Mouse (Mus musculus) lung, adult 2 months (tissue): Measurements from ENCODE around the gene Prr5l. TPM values are rescaled to one million over a fixed set of nuclear protein-coding genes. Genes with fewer than 3 reads are reported as not detected.
A peak's percentile ranks its signal among the peaks of the same experiment; 100 is the strongest.

Source experiments
- DNase-seq: peaks from one replicate; pipeline ENCODE4 v3.0.0; 2022
- H3K4me1 ChIP-seq: fragments of 200-500 bp; 2 replicates; pipeline ENCODE4 v1.6.1; 2011; ENCODE audit warnings: low read length; ENCODE audit not compliant: control insufficient read depth, insufficient read depth
- H3K4me3 ChIP-seq: fragments of 200-500 bp; replicated peaks from 2 replicates; pipeline ENCODE3; 2011; ENCODE audit warnings: low read depth, mild to moderate bottlenecking, control low read depth, low read length; ENCODE audit errors: extremely low read depth
- CTCF ChIP-seq: fragments of 200-500 bp; IDR thresholded peaks from 2 replicates; pipeline ENCODE4 v1.5.1; 2011; ENCODE audit warnings: mild to moderate bottlenecking, low read length, control low read depth; ENCODE audit not compliant: insufficient read depth
- POLR2A ChIP-seq: fragments of 200-500 bp; IDR thresholded peaks from 2 replicates; pipeline ENCODE4 v1.6.1; 2011; ENCODE audit warnings: low read depth, mild to moderate bottlenecking, control low read depth, low read length, borderline replicate concordance; ENCODE audit errors: extremely low read depth
- WGBS: fragments of 180-500 bp; shearing (Covaris S2); methylation state at CpG from one replicate; pipeline ENCODE4 v1.1.7; 2018; 5-methylcytosine and 5-hydroxymethylcytosine counted together
- polyA plus RNA-seq: library from polyadenylated mRNA; depleted of rRNA; stranded (reverse); fragments of >200 nt; gene quantifications from 2 replicates; pipeline ENCODE4 v1.2.3, GENCODE M21; 2012

Prr5l gene
- polyA plus RNA-seq, 1 experiment, result 32.3 TPM

DNA sequence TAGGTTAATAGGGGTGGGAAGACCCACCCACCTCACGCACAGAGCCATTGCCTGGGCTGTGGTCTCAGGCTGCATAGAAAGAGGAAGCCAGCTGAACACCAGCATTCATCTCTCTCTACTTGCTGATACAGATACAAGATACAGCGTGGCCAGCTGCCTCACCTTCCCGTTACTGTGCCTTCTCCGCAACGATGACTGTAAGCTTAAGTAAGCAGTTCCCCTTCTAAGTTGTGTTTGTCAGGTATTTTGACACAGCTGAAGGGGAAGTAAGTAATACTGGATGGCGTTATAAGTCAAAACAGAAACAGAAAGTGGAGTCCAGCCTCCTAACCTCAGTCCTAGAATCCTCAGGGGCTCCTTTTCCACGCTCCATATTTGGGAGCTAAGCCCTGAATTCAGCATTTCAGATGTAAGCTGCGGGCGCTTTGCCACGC, 150.0 kb downstream of the Prr5l start:
- WGBS, result 73% methylated on average over 10 of the region's 10 CpGs
- TF ChIP-seq POLR2A, result no peak
- no peak for TF ChIP-seq CTCF
- Histone ChIP-seq H3K4me3 (no peak overlapping the region), H3K4me1 (peaks cover 8% of the 10 kb centered on the region)
- no peak for DNase-seq

DNA sequence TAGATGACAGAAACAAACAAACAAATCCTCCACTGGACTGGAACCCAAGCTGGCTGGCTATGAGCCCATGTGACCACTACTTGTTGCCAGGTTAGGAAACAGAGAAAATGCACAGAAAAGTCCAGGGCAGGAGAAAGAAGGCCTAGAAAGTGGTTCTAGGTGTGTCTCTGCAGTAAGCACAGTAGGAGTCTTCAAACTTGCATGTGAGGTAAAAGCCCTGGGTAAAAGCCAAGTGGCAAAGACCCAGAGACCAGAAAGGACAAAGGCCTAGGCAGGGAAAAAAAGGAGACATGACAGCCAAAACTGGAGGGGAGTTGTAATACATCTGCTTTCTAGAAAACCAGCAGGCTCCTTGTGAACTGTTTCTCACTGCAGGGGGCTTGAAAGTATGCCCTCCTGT, 151.9 kb downstream of the Prr5l start:
- TF ChIP-seq CTCF, result no peak
- TF ChIP-seq POLR2A, result no peak
- DNase-seq, result no peak
- H3K4me1 ChIP-seq, result peaks cover 8% of the 10 kb centered on the region
- no peak overlapping the region for H3K4me3 ChIP-seq

DNA sequence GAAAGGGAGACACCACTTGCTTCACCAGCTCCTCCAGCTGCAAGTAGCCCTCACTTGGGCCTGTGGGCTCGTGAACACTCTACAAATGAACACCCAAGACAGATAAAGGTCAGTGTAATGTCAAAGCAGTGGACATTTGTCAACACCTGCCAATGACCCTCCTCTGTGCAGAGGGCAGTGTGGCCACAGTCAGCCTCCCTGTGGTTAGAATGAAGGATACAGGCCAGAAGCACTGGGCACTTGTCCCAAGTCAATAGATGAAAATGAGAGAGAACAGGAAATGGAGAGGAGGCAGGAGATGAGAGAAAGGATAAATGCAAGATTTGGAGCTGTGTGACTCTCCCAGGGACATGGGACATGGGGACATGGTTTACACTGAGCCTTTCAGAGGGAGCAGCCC, 153.4 kb downstream of the Prr5l start:
- 52% methylated on average over 1 of the region's 1 CpGs for WGBS
- no peak overlapping the region for H3K4me3 ChIP-seq
- H3K4me1 ChIP-seq, result peaks cover 8% of the 10 kb centered on the region
- TF ChIP-seq POLR2A, result no peak
- TF ChIP-seq CTCF, result no peak
- no peak for DNase-seq

DNA sequence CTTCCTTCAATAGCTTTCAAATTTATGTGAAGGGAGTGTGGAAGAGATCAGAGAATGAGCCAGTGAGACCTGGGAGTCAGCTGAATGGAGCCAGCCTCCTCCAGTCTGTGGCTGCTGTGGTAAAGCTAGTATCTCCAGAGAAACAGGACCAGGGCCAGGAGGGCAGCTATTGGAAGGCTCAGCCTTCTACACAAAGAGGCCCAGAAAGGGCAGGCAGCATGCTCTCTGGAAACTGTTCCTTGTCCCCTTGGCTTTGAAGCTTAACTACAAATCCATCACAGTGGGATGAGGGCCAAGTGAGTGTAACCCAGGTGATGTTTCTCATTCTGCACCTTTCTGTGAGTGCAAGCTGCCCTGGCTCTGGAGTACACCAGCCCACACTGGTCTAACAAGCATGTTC, 155.0 kb downstream of the Prr5l start:
- H3K4me3 ChIP-seq, result no peak overlapping the region
- TF ChIP-seq POLR2A (no peak), CTCF (no peak)
- no peak for DNase-seq
- peaks cover 6% of the 10 kb centered on the region for H3K4me1 ChIP-seq

DNA sequence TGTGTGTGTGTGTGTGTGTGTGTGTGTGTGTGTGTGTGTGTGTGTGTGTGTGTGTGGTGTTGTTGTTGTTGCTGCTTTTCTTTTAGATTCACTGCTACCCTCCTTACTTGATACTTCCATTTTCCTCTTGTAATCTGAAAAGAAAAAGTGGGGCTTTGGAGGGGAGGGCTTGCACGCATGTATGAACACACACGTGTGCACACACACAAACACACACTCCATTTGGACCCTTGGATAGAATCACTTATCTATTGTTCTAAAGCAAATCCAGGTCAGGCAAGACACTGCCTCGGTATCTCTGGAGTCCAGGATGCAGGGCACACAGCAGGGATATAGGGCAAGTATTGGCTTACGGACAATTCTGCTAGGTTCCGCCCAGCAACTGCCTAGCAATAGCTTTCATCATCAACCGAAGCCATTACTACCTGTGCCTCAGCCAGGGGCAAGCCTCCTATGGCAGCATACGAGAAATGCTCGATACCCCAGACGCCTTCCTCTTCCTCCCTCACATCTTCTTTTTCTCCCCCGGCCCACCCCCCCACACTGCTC, 159.4 kb downstream of the Prr5l start:
- no peak for DNase-seq
- TF ChIP-seq CTCF (no peak), POLR2A (no peak)
- Histone ChIP-seq H3K4me3 (no peak overlapping the region), H3K4me1 (peaks cover 7% of the 10 kb centered on the region)
- WGBS, result 82% methylated on average over 10 of the region's 10 CpGs

DNA sequence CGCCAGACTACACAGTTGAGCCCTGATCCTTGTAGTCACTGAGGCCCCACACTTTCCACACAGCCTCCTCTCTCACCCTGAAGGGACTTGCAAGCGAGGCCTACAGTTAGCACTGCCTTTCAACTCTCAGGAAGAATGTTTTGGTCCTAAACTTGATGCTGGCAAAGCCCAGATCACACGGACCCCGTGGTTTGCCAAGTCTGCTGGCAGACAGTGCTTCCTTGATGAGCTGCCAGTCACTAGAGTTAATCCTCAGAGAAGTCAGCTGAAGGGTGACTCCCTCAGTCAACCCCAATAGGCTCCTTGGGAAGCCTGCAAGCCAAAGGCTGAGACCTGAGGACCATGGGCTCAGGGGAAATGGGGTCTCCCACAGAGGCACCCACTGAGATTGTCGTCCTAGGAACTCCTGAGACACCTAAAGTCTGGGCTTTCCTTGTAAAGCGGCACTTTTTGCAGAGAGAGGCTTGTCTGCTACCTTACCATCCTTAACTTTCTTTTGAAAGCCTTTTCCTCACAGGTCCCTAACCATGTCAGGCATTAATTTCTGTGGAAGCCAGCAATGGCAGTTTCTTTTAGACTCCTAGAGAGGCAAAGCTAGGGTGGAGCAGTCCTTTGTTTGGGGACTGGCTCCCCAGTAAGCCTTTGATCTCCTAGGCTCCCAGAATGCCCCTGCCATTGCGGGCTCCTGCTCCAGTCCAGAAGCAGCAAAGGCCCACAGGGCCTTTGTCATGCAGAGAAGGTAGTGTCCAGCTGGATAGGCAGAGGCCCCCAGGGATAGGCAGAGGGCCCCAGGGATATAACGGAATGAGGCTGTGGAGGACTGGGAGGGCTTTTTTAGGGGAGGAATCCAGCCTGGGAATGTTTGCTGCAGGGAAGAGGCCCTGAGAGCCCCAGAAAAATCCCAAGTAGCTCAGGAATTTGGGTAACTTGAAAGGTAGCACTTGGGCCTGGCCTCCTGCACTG, 160.2 kb downstream of the Prr5l start:
- no peak for DNase-seq
- Histone ChIP-seq H3K4me1 (peaks cover 7% of the 10 kb centered on the region), H3K4me3 (no peak overlapping the region)
- TF ChIP-seq CTCF (no peak), POLR2A (no peak)
- 64% methylated on average over 8 of the region's 8 CpGs for WGBS

DNA sequence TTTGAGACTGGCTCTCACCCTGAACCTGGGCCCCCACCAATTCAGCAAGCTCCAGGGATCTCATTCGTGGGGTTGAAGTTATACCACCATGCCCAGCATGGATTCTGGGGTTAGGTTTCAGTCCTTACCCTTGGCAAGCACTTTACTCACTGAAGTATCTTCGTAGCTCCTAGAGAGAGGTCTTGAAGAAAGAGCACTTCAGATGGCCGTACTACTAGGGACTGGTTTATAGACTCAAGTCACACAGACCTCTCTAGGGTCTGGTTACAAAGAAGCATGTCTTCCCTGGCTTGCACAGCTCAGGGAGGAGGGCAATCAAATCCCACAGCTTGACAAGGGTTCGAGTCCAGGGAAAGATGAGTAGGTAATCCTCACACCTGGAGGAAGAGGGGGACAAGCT, 161.0 kb downstream of the Prr5l start:
- Histone ChIP-seq H3K4me1 (peaks cover 7% of the 10 kb centered on the region), H3K4me3 (no peak overlapping the region)
- DNase-seq, result no peak
- no peak for TF ChIP-seq CTCF
- TF ChIP-seq POLR2A, result no peak
- WGBS, result 76% methylated on average over 4 of the region's 4 CpGs

DNA sequence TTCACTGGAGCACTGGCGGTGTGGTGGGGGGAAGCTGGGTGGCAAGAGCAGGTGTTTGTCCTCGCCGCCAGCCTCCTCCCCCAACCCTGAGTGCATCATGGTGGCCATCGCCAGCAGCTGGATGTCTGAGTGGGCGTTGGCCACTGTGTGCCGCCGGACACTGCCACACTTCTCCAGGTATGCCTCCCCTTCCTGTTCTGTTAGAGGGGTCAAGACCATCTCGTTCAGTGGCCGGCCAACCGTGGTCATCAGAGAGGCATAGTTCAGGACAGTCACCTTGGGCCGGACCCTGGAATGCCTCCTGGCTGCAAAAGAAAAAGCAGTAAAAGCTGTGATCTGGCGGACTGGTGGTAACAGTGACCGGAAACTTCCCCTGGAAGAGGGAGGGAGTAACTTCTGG, 165.7 kb downstream of the Prr5l start:
- no peak for TF ChIP-seq POLR2A
- TF ChIP-seq CTCF, result no peak
- no peak for DNase-seq
- Histone ChIP-seq H3K4me3 (no peak overlapping the region), H3K4me1 (peaks cover 2% of the 10 kb centered on the region; the same call in 1 of the 2 replicates)
- WGBS, result 87% methylated on average over 13 of the region's 13 CpGs

DNA sequence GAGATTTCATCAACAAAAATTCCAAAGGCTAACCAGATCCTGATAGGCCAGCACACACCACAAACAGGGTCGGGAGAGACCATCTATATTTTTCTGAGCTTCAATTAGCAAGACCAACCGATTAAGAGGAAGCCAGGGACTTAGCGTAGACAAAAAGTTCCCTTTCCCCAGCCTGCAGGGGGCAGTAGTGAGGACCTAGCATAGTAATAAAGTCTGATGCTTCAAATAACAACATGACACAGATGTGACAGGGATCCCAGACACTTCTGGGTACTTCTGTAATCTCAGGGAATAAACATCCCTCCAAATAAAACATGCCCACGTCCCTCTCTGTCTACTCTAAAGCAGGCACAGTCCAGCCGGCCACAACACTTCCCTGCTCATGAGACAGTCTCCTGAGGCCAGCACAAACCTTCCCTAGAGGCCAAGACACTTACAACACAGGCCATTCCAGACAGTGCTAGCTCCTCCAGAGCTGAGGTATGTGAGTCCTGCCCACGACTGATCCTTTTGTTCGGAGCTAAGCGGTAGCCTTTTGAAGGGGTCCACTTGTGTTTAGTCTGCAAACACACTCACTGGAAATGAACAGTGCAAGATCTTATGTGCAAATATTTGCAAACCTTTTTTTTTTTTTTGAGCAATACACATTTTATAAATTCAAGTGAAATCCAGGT, 167.0 kb downstream of the Prr5l start:
- peak; percentile 72 for DNase-seq
- peak; percentile 36 for TF ChIP-seq CTCF
- no peak for TF ChIP-seq POLR2A
- Histone ChIP-seq H3K4me1 (no peaks in the 10 kb centered on the region; the same call in 1 of the 2 replicates), H3K4me3 (no peak overlapping the region)
- 47% methylated on average over 8 of the region's 8 CpGs for WGBS

DNA sequence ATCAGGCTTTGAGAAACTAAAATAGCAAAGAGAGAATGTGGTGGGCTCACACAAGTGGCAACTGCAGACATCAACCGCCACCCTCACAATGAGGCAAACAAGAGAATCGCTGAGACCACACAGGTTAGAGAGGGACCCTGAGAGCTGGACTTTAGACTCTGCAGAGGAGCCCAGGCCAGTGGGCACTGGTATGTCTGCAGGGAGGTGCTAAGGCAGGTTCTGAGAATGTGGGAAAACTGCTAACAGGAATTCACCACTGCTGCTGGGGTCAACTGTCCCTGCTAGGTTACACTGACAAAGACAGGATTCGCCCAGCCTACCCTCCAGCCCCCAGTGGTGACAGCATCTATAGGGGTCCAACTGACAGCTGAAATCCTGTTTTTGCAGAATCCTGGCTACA, 171.2 kb downstream of the Prr5l start:
- Histone ChIP-seq H3K4me3 (no peak overlapping the region), H3K4me1 (no peaks in the 10 kb centered on the region; the same call in 1 of the 2 replicates)
- no peak for TF ChIP-seq CTCF
- no peak for TF ChIP-seq POLR2A
- 87% methylated on average over 3 of the region's 3 CpGs for WGBS
- DNase-seq, result no peak

DNA sequence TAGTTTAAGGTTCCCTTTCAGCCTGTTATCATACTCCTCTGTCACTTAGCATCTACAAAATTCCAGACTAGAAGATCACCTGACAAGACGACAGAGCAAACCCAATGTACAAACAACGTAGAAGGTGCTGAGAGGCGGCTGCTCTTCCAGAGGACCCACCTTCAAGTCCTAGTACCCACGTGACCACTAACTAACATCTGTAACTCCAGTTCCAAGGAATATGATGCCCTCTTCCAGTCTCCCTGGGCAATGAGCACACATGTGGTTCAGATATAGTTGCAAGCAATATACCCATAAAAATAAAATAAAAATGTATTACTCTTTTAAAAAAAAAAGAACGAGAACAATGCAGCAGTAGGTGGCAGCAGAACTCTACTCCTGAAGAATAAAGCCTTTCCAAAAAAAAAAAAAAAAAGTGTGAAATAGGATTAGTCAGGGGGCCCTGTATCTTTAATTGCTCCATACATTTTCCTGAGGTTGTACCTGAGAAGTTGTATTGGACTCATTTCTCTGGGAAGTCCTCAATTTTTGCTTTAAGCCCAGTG, 176.8 kb downstream of the Prr5l start:
- Histone ChIP-seq H3K4me1 (no peaks in the 10 kb centered on the region; the same call in 1 of the 2 replicates), H3K4me3 (no peak overlapping the region)
- TF ChIP-seq POLR2A (no peak), CTCF (no peak)
- 43% methylated on average over 5 of the region's 5 CpGs for WGBS
- no peak for DNase-seq
